Mouse (Mus musculus): ENCODE data around the gene Vps41. TPM values are rescaled to one million over a fixed set of nuclear protein-coding genes. Genes with fewer than 3 reads are reported as not detected.

Gene Vps41
- polyA plus RNA-seq (2015; fragmentation: Nextera tagmentation; extraction: Ambion mirVana) = 52.8 and 58.8 TPM in 2 replicates

- peak; percentile 99 for ATAC-seq (ENCODE audit: borderline replicate concordance, extremely low read depth, low FRiP score, low TSS enrichment)
- H3K4me2 ChIP-seq = peak within 1 kb of the TSS; percentile 57
- no peaks in the 10 kb centered on the region for H3K27me3 ChIP-seq
- peak within 1 kb of the TSS; percentile 97 for H3K4me3 ChIP-seq
- H3K9ac ChIP-seq = peak within 1 kb of the TSS; percentile 89
- H3K4me1 ChIP-seq = no peaks in the 10 kb centered on the region
- 0% methylated on average over 21 of the region's 21 CpGs for WGBS
- no peaks in the 10 kb centered on the region for H3K36me3 ChIP-seq
- no peaks in the 10 kb centered on the region for H3K9me3 ChIP-seq
- H3K27ac ChIP-seq = peak within 1 kb of the TSS; percentile 44; the same call in 1 of the 2 replicates
Measured at GRCm38 (mm10) chr13:18717185-18717584, at the start of gene Vps41. Gene Vps41 (plus strand): TSS chr13:18717286.

DNA sequence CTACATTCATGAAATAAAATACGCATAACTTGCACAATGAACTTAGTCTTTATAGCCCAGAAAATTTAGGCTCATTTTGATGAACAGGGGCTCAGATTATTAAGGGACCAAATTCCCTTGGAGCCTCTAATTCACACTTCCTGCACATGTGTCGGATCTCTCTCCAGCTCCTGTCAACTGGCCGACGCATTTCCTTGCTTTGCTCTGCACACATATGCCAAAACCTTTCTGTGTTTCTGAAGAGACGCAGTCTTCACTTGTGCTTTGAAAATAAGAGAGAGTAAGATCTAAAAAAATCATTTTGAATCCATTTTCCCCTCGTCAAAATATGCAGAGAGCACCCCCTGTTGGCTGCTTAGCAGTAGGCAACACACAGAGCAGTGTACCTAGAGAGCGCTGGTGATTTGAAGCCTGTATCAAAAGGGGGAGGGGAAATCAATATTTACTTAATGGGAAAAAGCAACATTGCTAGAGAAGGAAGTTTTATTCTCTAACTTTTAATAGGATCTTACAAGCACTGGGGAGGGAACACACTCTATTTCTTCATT is 18.5 kb upstream of the Vps41 start:
- whole genome bisulfite sequencing = 33% methylated on average over 7 of the region's 7 CpGs

DNA sequence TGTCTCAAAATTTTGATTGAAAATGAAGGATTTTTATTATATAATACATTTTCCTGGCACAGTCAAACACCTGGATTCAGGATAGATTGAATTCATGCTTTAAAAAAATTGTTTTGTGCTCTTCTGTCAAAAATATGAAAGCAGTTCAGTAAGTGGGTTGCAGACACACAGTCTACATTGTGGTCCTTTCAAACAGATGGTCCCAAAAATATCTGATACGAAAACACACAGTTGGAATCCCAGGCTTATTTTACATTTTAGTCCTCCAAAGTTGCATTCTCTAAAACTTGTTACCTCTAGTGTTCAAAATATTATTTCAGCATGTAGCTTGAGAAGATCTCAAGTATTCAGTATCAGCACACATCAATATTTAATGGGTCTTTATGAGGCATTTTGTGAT is 5.4 kb upstream of the Vps41 start:
- H3K27me3 ChIP-seq = no peaks in the 10 kb centered on the region
- 85% methylated on average over 1 of the region's 1 CpGs for WGBS
- no peak for ATAC-seq (ENCODE audit: borderline replicate concordance, extremely low read depth, low FRiP score, low TSS enrichment)
- H3K9me3 ChIP-seq = no peaks in the 10 kb centered on the region
- no peak overlapping the region for H3K4me2 ChIP-seq
- H3K27ac ChIP-seq = no peak overlapping the region
- no peaks in the 10 kb centered on the region for H3K4me1 ChIP-seq
- no peaks in the 10 kb centered on the region for H3K36me3 ChIP-seq
- no peak overlapping the region for H3K9ac ChIP-seq
- no peak overlapping the region for H3K4me3 ChIP-seq

More for the DNA sequence above, 18.5 kb upstream of the Vps41 start:
- Histone ChIP-seq H3K4me1 (no peaks in the 10 kb centered on the region), H3K9me3 (no peaks in the 10 kb centered on the region), H3K9ac (no peak overlapping the region), H3K27me3 (no peaks in the 10 kb centered on the region), H3K4me2 (no peak overlapping the region), H3K36me3 (no peaks in the 10 kb centered on the region), H3K27ac (no peak overlapping the region), H3K4me3 (no peak overlapping the region)
- no peak for ATAC-seq (ENCODE audit: borderline replicate concordance, extremely low read depth, low FRiP score, low TSS enrichment)

GRCm38 (mm10) chr13:18716707-18717106 is 379 bp upstream of the Vps41 start:
- no peaks in the 10 kb centered on the region for H3K36me3 ChIP-seq
- no peaks in the 10 kb centered on the region for H3K27me3 ChIP-seq
- H3K9me3 ChIP-seq = no peaks in the 10 kb centered on the region
- peak overlapping the region; percentile 97 for H3K4me3 ChIP-seq
- peak overlapping the region; percentile 57 for H3K4me2 ChIP-seq
- no peak overlapping the region for H3K27ac ChIP-seq
- WGBS = 34% methylated on average over 5 of the region's 5 CpGs
- ATAC-seq (ENCODE audit: borderline replicate concordance, extremely low read depth, low FRiP score, low TSS enrichment) = 0 out of 2 replicates have a peak, but pooled peaks have one; percentile 2
- no peak overlapping the region for H3K9ac ChIP-seq
- no peaks in the 10 kb centered on the region for H3K4me1 ChIP-seq

- Histone ChIP-seq H3K9me3 (no peaks in the 10 kb centered on the region), H3K4me1 (no peaks in the 10 kb centered on the region), H3K4me2 (no peak overlapping the region), H3K27me3 (no peaks in the 10 kb centered on the region), H3K4me3 (no peak overlapping the region), H3K27ac (no peak overlapping the region), H3K9ac (no peak overlapping the region), H3K36me3 (no peaks in the 10 kb centered on the region)
- WGBS = 73% methylated on average over 5 of the region's 5 CpGs
- no peak for ATAC-seq (ENCODE audit: borderline replicate concordance, extremely low read depth, low FRiP score, low TSS enrichment)
Measured at GRCm38 (mm10) chr13:18718461-18718860, 1.4 kb downstream of the Vps41 start.

DNA sequence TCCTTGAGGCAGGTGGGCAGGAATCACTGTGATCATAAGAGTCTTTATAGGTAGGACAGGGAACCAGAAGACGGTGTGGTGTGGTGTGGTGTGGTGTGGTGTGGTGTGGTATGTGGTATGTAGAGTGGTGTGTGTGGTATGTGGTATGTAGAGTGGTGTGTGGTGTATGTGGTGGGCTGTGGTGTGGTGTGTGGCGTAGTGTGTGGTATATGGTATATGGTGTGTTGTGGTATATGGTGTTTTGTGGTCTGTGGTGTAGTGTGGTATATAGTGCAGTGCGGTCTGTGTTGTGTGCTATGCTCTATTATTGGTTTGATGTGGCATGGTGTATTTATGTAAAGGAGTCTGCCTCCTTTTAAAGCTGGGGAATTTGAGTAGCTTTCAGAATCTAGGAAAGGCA is 13.6 kb downstream of the Vps41 start:
- Histone ChIP-seq H3K4me2 (no peak overlapping the region), H3K9me3 (no peaks in the 10 kb centered on the region), H3K9ac (no peak overlapping the region), H3K27me3 (no peaks in the 10 kb centered on the region), H3K27ac (no peak overlapping the region), H3K4me3 (no peak overlapping the region), H3K4me1 (no peaks in the 10 kb centered on the region), H3K36me3 (no peaks in the 10 kb centered on the region)
- 97% methylated on average over 3 of the region's 3 CpGs for WGBS
- no peak for ATAC-seq (ENCODE audit: borderline replicate concordance, extremely low read depth, low FRiP score, low TSS enrichment)

GRCm38 (mm10) chr13:18736590-18736989 is 19.5 kb downstream of the Vps41 start:
- H3K4me3 ChIP-seq = no peak overlapping the region
- H3K36me3 ChIP-seq = peaks cover 14% of the 10 kb centered on the region
- H3K4me1 ChIP-seq = no peaks in the 10 kb centered on the region
- no peak overlapping the region for H3K27ac ChIP-seq
- no peaks in the 10 kb centered on the region for H3K27me3 ChIP-seq
- H3K9me3 ChIP-seq = no peaks in the 10 kb centered on the region
- 77% methylated on average over 1 of the region's 1 CpGs for WGBS
- H3K9ac ChIP-seq = no peak overlapping the region
- no peak for ATAC-seq (ENCODE audit: borderline replicate concordance, extremely low read depth, low FRiP score, low TSS enrichment)
- no peak overlapping the region for H3K4me2 ChIP-seq

GRCm38 (mm10) chr13:18743575-18744265 is 26.6 kb downstream of the Vps41 start:
- Histone ChIP-seq H3K9me3 (no peaks in the 10 kb centered on the region), H3K4me1 (no peaks in the 10 kb centered on the region), H3K4me3 (no peak overlapping the region), H3K27me3 (no peaks in the 10 kb centered on the region), H3K9ac (no peak overlapping the region), H3K4me2 (no peak overlapping the region), H3K36me3 (peaks cover 14% of the 10 kb centered on the region), H3K27ac (no peak overlapping the region)
- no peak for ATAC-seq (ENCODE audit: borderline replicate concordance, extremely low read depth, low FRiP score, low TSS enrichment)
- 88% methylated on average over 16 of the region's 16 CpGs for WGBS

DNA sequence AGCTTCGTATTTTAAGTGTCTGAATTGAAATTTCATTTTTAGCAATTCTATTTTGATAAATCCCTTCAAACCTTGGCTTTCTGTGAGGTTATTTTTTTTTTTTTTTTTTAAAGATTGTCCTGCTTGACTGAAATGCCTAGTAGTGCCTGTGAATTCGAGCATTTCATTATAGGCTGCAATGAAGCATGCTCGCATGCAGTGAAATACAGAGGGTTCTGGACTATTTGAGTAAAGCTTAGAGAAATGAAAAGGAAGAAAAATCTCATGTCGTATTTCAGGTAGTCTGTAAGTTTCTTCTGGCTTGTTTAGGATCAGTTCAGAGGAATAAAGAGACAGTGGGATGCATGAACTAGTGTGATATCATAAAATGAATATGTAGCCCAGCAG is 27.2 kb downstream of the Vps41 start:
- Histone ChIP-seq H3K4me2 (no peak overlapping the region), H3K27ac (no peak overlapping the region), H3K27me3 (no peaks in the 10 kb centered on the region), H3K4me1 (no peaks in the 10 kb centered on the region), H3K36me3 (peaks cover 14% of the 10 kb centered on the region), H3K4me3 (no peak overlapping the region), H3K9me3 (no peaks in the 10 kb centered on the region), H3K9ac (no peak overlapping the region)
- no peak for ATAC-seq (ENCODE audit: borderline replicate concordance, extremely low read depth, low FRiP score, low TSS enrichment)
- WGBS = 79% methylated on average over 4 of the region's 4 CpGs

- Histone ChIP-seq H3K9me3 (no peaks in the 10 kb centered on the region), H3K4me2 (no peak overlapping the region), H3K27me3 (no peaks in the 10 kb centered on the region), H3K4me1 (no peaks in the 10 kb centered on the region), H3K4me3 (no peak overlapping the region), H3K9ac (no peak overlapping the region), H3K27ac (no peak overlapping the region), H3K36me3 (no peaks in the 10 kb centered on the region)
- ATAC-seq (ENCODE audit: borderline replicate concordance, extremely low read depth, low FRiP score, low TSS enrichment) = no peak
- WGBS = 66% methylated on average over 3 of the region's 3 CpGs
Measured at GRCm38 (mm10) chr13:18757958-18758357, 40.9 kb downstream of the Vps41 start.

DNA sequence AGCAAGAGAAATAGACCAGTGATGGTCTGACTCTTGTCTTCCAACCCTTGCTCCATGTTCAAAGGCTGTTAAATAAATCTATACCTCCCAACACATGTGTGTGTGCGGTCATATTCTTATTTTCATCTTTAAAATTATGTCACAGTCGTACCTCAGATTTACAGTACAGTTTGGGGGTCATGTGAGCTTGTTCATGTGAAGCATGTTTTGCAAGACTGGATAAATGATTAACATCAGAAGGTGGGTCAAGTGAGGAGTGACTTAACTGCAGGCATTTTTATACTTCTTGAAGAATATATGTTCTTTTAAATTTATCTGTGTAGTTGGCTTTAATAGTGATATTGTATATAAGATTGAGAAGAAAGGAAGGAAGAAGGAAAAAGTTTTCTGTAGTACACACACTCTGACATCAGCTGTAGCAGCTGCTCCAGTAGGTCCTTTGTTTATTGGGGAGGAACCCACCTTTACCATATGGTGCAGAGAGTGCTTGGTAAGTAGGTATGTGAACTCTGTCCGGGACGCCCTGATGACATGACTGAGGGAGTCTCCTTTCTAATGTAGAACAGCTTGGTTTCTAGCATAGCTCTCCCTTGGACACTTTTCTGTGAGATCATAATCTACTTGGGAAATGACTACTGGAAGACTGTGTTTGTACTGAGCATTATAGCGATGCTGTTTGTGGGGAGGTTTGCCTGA is 42.4 kb downstream of the Vps41 start:
- WGBS = 77% methylated on average over 5 of the region's 5 CpGs
- H3K4me1 ChIP-seq = no peaks in the 10 kb centered on the region
- H3K4me3 ChIP-seq = no peak overlapping the region
- no peak overlapping the region for H3K27ac ChIP-seq
- no peak overlapping the region for H3K4me2 ChIP-seq
- H3K36me3 ChIP-seq = no peaks in the 10 kb centered on the region
- no peaks in the 10 kb centered on the region for H3K9me3 ChIP-seq
- H3K9ac ChIP-seq = no peak overlapping the region
- no peak for ATAC-seq (ENCODE audit: borderline replicate concordance, extremely low read depth, low FRiP score, low TSS enrichment)
- no peaks in the 10 kb centered on the region for H3K27me3 ChIP-seq

GRCm38 (mm10) chr13:18761452-18761851 is 44.4 kb downstream of the Vps41 start:
- H3K4me1 ChIP-seq = no peaks in the 10 kb centered on the region
- no peak overlapping the region for H3K4me3 ChIP-seq

More at GRCm38 (mm10) chr13:18761452-18761851, 44.4 kb downstream of the Vps41 start:
- H3K9me3 ChIP-seq = no peaks in the 10 kb centered on the region
- no peak for ATAC-seq (ENCODE audit: borderline replicate concordance, extremely low read depth, low FRiP score, low TSS enrichment)
- no peaks in the 10 kb centered on the region for H3K36me3 ChIP-seq
- H3K9ac ChIP-seq = no peak overlapping the region
- H3K27me3 ChIP-seq = no peaks in the 10 kb centered on the region
- WGBS = 83% methylated on average over 1 of the region's 1 CpGs
- H3K27ac ChIP-seq = no peak overlapping the region
- no peak overlapping the region for H3K4me2 ChIP-seq
